11 mouse cellular contexts compared by ENCODE assay signal in the genomic region with DNA sequence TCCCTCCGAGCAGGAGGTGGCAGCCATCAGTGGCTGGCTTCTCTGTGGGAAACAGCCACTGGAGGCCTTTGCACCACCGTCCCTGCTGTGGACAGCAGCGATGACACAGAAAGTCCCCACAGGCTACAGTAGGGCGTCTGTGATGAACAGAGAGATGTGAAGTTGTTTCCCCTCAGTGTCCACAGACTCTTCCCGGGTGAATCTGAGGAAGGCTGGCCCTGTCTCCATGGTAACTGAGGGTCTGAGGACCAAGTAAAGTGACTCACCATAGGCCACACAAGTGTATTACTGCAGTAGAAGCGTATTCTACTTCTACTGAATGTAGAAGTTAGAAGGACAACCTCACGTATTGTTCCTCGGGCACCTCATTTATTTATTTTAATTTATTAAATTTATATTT. TPM values are rescaled to one million over a fixed set of nuclear protein-coding genes. Genes with fewer than 3 reads are reported as not detected.
DNase-seq lines count a peak whose midpoint lies in the region; ATAC-seq and TF ChIP-seq lines count a peak whose summit lies in the region.
"Had no signal": no experiment of that assay in that cellular context is flagged by ENCODE, and none has a peak within 500 bp of the region (broad histone marks: within the 10 kb centered on the region; RNA-seq: fewer than 3 reads in every experiment).

No protein-coding gene starts in this region.

- peak; percentile 39 for DNase-seq in R1 (ENCODE audit: low read depth, low spot score)
- DNase-seq in midbrain, postnatal 0 days (ENCODE audit: low spot score) = peak; percentile 47
- DNase-seq in cerebellum, adult 2 months = no peak
- no peak for DNase-seq in frontal cortex, postnatal 25 days (ENCODE audit: low spot score in 2 of 2)
- DNase-seq in thymus, postnatal 14 days = no peak
- DNase-seq in cerebellum, adult 9-11 months = no peak
- DNase-seq: heart, adult 2 months; kidney, adult 18-20 months had no signal

- 63% methylated on average over 8 of the region's 8 CpGs for WGBS in forebrain, embryonic 12.5 days
- WGBS in hindbrain, embryonic 15.5 days = 42% methylated on average over 8 of the region's 8 CpGs
- WGBS in midbrain, postnatal 0 days = 39% methylated on average over 8 of the region's 8 CpGs
- 76% methylated on average over 8 of the region's 8 CpGs for WGBS in cerebellum, adult 2 months

- TF ChIP-seq POLR2A in cerebellum, adult 2 months (IDR thresholded peaks at IDR 0.05; ENCODE audit: borderline replicate concordance, insufficient read depth, low read length) = no peak

- no peak for TF ChIP-seq CTCF in midbrain, postnatal 0 days (IDR thresholded peaks at IDR 0.05)
- no peak for TF ChIP-seq CTCF in cerebellum, adult 2 months (IDR thresholded peaks at IDR 0.05; ENCODE audit: borderline replicate concordance, insufficient read depth, low read depth, low read length)

- H3K4me2 ChIP-seq in forebrain, embryonic 12.5 days = no peak overlapping the region
- no peak overlapping the region for H3K4me2 ChIP-seq in hindbrain, embryonic 15.5 days
- no peak overlapping the region for H3K4me2 ChIP-seq in midbrain, postnatal 0 days (ENCODE audit: low read depth, low read length, poor library complexity, severe bottlenecking)

- no peaks in the 10 kb centered on the region for H3K27me3 ChIP-seq in forebrain, embryonic 12.5 days
- no peaks in the 10 kb centered on the region for H3K27me3 ChIP-seq in hindbrain, embryonic 15.5 days
- no peaks in the 10 kb centered on the region for H3K27me3 ChIP-seq in midbrain, postnatal 0 days (ENCODE audit: insufficient read depth, low read length)
- no peaks in the 10 kb centered on the region for H3K27me3 ChIP-seq in cerebellum, adult 2 months (ENCODE audit: control insufficient read depth, insufficient read depth, low read length)

- H3K9ac ChIP-seq in forebrain, embryonic 12.5 days = no peak overlapping the region
- H3K9ac ChIP-seq in hindbrain, embryonic 15.5 days = no peak overlapping the region
- no peak overlapping the region for H3K9ac ChIP-seq in midbrain, postnatal 0 days (replicated peaks; ENCODE audit: low read length, poor library complexity, severe bottlenecking)
- H3K9ac ChIP-seq: liver, embryonic 14.5 days had no signal

- H3K4me3 ChIP-seq in forebrain, embryonic 12.5 days (replicated peaks) = no peak overlapping the region
- no peak overlapping the region for H3K4me3 ChIP-seq in hindbrain, embryonic 15.5 days
- no peak overlapping the region for H3K4me3 ChIP-seq in midbrain, postnatal 0 days (ENCODE audit: low read depth, low read length)
- H3K4me3 ChIP-seq in cerebellum, adult 2 months (replicated peaks; ENCODE audit: insufficient read depth, low read depth, low read length) = no peak overlapping the region
- H3K4me3 ChIP-seq: heart, adult 2 months had no signal

- H3K4me1 ChIP-seq in forebrain, embryonic 12.5 days = peaks cover 50% of the 10 kb centered on the region
- H3K4me1 ChIP-seq in hindbrain, embryonic 15.5 days (replicated peaks) = peaks cover 49% of the 10 kb centered on the region
- H3K4me1 ChIP-seq in midbrain, postnatal 0 days (ENCODE audit: insufficient read depth, low read length) = peaks cover 25% of the 10 kb centered on the region
- peaks cover 11% of the 10 kb centered on the region for H3K4me1 ChIP-seq in cerebellum, adult 2 months (ENCODE audit: control insufficient read depth, insufficient read depth, low read length)

- H3K27ac ChIP-seq in forebrain, embryonic 12.5 days = peak overlapping the region; percentile 42
- 0 out of 2 replicates have a peak overlapping the region, but pooled peaks have one; percentile 31 for H3K27ac ChIP-seq in hindbrain, embryonic 15.5 days (replicated peaks)
- H3K27ac ChIP-seq in midbrain, postnatal 0 days (ENCODE audit: low read depth, low read length) = peak overlapping the region; percentile 19; the same call in 1 of the 2 replicates
- H3K27ac ChIP-seq in cerebellum, adult 2 months (ENCODE audit: insufficient read depth, low read length) = no peak overlapping the region
- H3K27ac ChIP-seq: heart, adult 2 months; liver, embryonic 14.5 days had no signal

- H3K36me3 ChIP-seq in forebrain, embryonic 12.5 days (replicated peaks) = no peaks in the 10 kb centered on the region
- no peaks in the 10 kb centered on the region for H3K36me3 ChIP-seq in hindbrain, embryonic 15.5 days
- H3K36me3 ChIP-seq in midbrain, postnatal 0 days (ENCODE audit: insufficient read depth, low read length) = no peaks in the 10 kb centered on the region

- no peaks in the 10 kb centered on the region for H3K9me3 ChIP-seq in forebrain, embryonic 12.5 days
- H3K9me3 ChIP-seq in hindbrain, embryonic 15.5 days = no peaks in the 10 kb centered on the region
- H3K9me3 ChIP-seq in midbrain, postnatal 0 days (ENCODE audit: low read length) = no peaks in the 10 kb centered on the region

- peak; percentile 30; the same call in 1 of the 2 replicates for ATAC-seq in forebrain, embryonic 12.5 days (ENCODE audit: low FRiP score)
- no peak for ATAC-seq in hindbrain, embryonic 15.5 days (ENCODE audit: low FRiP score, low read depth)
- no peak for ATAC-seq in midbrain, postnatal 0 days (ENCODE audit: low FRiP score)

RNA-seq across cellular contexts. Expression of a gene that starts 27.4 kb away (rescaled TPM):
- polyA plus RNA-seq in forebrain, embryonic 12.5 days (2016; fragmentation: Nextera tagmentation; extraction: Ambion mirVana) = 1,646 and 1,801 TPM in 2 replicates
- polyA plus RNA-seq in hindbrain, embryonic 15.5 days (2015; fragmentation: Nextera tagmentation; extraction: Ambion mirVana) = 2,617 and 2,778 TPM in 2 replicates
- total RNA-seq in midbrain, postnatal 0 days (2014; rRNA removed) = 1,086 and 1,419 TPM in 2 replicates
- 4,369 and 4,581 TPM in 2 replicates for polyA plus RNA-seq in midbrain, postnatal 0 days (2015; fragmentation: Nextera tagmentation; extraction: Ambion mirVana)
- 991 and 1,020 TPM in 2 replicates for polyA plus RNA-seq in cerebellum, adult 2 months (2012; rRNA removed)

Comparison
In these comparisons a context has a peak if more than half of its experiments do, and no peak if none do; other contexts are left out.
1. DNase-seq: peak in R1 (single experiment) and midbrain, postnatal 0 days (single experiment); none in cerebellum, adult 2 months (0 of 2), frontal cortex, postnatal 25 days (0 of 2), thymus, postnatal 14 days (single experiment) and cerebellum, adult 9-11 months (single experiment).